Mouse (Mus musculus) kidney, postnatal 4 days (tissue): ENCODE results near the gene Abr.

Experiments used
- DNase-seq, 2 experiments: peaks; one replicate each; pipeline ENCODE4 v3.0.0; 2021; ENCODE audit warnings: mixed read lengths in 2 of 2

The Abr gene

DNA sequence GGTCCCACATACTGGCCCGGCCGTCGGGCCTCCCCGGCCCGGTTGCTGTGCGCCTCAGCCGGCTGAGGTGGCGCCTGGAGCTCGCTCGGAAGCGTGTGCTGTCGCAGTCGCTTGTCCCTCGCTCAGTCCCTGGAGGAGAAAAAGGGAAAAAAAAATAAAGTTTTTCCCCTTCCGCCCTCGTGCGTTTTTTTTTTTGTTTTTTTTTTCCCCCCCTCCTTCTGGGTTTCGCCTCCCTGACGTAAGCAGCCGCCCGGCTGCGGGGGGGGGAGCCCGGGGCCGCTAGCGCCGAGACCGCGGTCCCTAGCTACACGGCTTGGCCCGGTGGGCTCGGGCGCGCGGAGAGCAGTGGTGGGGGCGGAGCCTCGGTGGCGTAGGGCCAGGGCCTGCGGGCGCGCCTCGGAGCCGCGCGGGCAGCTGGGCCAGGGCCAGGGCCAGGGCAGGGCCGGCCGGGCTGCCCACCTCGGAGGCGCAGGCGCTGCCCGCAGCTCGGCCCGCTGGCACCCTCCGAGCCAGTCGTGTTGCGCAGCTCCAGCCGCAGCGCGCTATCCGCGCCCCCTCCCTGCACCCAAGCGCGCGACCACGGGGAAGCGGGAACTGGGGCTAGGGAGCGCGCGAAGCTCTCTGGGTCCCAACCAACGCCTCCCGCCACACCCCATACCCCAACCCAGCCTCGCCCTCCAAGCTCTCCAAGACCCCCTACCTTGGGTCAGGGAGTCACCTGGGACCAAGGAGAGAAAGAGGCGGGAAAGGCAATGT, 1.3 kb upstream of the Abr start:
- DNase-seq, result peak; percentile 83 to 89

DNA sequence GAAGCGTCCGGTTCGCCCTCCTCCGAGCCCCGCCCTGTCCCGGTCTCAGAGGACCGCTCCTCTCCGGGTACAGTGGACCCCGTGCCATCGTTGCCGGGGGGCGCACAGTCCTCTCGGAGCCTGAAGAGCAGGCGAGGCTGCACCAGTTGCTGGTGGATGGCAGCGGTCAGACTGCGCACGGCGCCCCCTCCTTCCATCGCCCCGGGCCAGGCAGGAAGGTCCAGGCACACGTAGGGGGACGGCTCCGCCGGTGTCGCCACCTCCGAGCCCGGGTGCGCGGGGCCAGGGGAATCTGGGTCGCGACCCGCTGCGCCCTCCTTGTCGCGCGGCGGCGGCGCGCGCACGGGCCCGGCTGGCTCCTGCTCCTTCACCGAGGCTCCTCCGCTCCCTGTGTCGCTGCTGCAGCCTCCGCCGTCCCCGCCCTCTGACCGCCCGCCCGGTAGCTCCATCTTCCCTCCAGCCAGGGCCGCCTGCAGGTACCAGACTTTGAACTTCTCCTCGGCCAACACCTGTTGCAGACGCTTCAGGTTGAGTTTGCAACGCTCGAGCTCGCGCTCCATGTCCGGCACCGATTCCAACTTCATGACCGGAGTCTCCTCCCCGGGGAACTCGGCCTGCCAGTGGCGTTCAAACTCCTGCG, 572 bp upstream of the Abr start:
- DNase-seq, result peak; percentile 57 to 72

DNA sequence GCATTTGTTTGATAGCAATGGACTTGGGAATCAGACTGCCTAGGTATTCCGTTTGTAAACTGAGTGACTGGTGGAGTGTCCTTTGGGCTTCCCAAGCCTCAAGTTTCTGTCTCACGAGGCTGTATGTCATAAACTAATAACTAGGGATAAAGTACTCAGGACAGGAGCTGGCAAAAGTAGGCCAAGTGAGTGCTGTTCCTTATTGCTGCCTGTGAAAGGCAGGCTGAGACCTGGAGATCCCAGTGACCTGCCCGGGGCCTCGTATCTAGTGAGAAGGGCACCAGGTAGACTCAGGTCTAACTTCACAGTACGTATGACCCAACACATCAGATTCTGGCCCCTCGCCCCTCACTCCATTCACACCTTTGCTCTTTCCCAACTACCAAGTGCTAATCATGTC, 4.0 kb downstream of the Abr start:
- no peak for DNase-seq

DNA sequence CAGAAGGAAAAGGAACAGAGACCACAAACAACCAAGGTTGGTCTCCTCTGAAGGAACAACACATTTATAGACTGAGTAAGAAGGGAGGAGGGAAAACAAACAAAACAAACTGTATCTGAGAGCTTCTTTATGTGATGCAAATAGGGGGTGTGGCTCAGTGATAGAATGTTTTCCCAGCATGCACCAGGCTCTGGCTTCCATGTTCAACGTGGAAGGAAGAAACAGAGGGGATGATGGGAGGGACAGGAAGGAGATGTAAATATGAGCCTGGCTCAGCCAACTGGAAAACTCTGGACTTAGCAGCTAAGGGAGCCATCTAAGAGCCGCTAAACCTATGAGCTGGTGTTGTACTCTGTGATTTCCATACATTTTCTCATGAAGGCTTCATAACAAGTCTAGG, 7.9 kb downstream of the Abr start:
- DNase-seq, result no peak

DNA sequence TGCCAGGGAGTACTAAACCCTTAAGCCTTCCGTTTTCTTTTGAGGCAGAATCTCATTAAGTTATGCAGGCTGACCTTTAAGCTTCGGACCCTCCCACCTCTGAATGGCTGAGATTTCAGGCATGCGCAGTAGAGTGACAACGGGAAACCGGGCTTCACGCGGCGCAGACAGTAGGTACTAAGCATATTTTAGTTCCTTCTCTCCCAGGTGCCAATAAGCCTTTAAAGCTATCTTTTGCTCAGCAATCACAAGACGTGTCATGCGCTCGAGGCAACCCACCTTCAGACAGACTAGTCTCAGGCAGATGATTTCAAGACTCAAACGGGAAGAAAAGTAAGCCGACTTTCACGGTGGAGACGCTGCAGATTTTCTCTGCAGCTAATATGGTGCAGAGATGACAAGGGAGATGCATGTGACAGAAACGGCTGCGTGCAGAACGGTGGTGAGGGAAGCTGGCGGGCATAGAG, 9.4 kb downstream of the Abr start:
- DNase-seq, result peak; percentile 73 to 83

DNA sequence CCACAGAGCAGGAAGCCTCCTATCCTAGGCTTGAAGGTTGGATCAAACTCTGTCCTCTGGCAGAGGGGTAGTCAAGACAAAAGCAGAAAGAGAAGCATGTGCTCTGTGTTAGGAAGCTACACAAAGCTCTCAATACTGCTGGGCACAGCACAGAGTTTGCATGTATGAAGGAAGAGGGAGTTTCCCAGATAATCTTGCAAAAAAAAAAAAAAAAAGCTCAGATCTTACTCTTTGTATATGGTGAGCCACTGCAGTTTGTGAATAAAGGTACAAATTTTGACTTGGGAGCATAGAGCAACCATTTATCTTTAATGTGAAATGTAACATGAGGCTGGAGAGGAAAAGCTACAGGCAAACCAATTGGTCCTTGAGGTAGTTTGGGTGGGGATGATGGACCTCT, 11.2 kb downstream of the Abr start:
- no peak for DNase-seq

DNA sequence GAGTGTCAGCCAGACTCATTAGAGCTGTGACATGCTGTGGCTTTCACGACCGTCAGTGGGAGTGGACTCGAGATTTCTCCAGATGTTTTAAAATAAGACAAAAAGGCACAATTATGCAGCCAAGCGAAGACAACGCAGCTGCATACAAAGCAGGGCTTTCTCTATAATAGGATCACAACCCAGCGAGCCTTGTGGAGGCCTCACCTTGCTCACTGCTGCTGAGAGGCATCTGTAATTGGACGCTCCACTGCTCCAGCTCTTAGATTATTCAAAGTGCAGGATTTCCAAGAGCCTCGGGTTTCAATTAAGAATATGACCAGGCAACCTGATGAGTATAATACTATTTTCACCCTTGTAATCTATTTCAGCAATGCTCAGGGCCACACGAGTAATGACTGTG, 15.6 kb downstream of the Abr start:
- peak in 1 of 2 experiments; percentile 43 for DNase-seq

DNA sequence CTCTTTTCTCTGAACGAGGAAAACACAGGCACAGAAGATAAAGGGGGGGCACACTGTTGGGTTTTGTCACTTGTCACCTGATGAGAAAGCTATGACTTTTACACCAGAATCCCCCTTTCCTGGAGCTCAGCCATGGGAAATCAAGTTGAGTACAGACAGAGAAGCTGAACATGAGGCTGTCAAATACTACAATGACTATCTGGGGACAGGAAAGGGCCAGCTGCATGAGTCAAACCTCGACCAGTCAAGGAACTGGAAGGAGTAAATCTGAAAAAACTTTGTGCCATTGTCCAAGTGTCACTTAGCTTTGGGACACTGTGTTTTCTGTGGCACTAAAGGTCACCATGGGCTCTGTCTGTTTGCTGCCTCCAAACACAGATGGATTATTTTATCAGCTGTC, 22.9 kb downstream of the Abr start:
- no peak for DNase-seq

DNA sequence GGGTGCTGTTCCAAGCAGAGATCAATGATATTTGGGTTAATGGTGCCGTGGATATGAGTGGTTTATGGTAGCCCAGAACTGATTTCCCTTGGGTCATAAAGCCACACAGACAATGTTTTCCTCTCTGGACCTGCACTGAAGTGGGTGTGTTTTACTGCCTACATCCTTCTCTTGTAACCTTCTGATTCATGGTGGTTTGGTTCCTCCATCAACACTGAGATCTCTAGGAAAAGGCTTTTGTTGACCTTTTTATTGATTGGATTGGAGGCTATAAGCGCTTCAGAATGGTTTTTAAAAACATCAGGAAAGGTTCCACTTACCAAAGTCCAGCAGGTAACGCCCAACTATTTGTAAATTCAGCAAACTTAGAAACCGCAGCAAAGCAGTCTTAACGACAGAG, 23.4 kb downstream of the Abr start:
- DNase-seq, result no peak

DNA sequence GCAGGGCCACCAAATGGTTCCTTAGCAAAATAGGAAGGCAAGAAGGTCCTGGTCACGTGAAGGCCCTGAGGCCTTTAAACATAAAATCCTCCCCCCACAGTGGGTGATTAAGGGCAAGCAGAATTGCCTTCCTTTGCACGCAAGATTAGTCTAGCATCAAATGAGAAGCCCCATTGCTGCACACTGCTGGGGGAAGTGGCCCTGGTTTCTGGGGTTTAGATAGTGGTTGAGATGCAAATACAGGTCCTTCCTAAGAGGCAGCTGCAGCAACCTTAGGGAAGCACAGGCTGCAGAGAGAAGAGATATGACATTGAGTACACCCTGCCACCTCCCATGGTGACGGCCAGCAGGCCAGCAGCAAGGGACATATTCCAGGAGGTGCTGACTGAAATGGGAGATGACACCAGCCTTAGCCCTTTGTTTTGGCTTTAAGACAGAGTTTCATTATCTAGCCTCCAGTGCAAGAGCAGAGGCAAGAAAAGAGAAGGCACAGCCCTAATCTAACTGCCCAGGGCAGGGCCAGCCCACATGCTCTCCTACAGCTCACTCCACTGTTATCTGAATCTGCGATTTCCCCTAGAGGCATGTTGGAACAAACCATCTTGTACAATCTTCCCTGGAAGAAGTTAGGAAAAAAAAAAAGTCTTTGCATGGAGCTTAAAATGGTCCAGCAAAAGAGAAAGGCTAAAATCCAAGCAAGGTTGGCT, 28.3 kb downstream of the Abr start:
- DNase-seq, result peak; percentile 25 to 43

DNA sequence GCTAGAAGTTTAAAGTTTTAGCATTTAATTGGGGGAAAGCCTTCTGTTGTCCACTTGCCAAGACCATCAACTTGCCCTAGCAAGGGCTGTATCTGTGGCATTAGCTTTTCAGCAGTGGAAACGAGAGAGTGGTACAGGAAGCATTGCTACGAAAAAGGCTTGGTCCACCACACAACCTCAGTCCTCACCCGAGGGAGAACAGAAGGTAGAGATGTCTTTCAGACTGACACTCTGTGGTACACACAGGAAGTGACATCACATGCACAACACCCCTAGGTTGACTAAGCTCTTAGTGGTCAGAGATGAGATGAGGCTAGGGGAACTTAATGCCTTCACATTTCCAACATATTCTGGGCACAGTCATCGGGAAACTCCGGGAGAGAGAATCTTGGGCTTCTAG, 32.4 kb downstream of the Abr start:
- no peak for DNase-seq

DNA sequence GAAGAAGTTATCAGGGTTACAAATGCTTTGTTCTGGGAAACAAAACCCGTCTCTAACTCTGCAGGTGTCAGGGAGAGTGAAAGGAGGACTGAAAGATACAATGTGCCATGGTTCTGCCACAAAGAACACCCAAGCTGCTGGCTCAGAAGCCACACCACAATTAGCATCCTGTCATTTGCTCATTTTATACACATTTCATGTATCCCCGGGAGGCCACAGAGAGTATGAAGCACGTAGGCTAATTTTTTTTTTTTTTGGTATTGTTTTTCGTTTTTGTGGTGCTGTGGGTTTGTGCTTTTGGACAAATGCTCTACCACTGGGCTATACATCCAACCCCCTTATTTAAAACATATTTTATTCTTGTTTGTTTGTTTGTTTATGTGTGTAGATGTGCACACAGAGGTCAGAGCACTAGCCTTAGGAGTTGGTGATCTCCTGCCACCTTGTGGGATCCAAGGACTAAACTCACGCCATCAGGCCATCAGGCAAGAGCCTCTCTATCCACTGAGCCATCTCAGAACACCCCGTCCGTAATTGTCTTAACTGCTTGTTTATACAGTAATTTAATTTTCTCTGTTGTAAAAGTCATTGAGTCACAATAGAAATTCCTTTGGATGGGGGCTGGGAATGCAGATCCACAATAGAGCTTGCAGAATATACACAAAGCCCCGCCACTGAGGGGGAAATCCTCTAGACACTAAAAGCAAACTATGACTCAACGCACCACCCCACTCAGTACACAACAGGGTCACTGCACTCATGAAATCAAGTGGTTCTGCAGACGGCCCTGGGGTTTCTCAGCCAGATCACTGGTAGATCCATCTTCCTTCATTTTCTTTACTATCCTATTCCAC, 33.3 kb downstream of the Abr start:
- DNase-seq, result no peak

DNA sequence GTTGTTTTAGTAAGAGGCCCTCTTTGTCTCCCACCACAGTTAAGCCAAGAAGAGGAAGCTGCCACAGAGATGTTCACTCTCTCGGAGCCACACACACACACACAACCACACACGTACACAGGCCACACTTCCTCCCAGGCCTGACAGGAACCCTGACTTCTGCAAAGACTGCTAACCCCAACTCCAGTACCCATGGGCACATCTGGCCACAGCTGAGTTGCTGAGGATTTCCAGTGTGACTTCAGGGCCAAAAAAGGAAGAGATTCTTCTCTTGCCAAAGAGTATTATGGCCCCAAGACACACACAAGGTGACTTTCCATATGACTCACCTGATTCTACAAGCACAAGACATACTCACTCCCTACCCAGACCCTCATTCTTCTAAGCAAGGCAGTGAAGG, 34.1 kb downstream of the Abr start:
- no peak for DNase-seq

DNA sequence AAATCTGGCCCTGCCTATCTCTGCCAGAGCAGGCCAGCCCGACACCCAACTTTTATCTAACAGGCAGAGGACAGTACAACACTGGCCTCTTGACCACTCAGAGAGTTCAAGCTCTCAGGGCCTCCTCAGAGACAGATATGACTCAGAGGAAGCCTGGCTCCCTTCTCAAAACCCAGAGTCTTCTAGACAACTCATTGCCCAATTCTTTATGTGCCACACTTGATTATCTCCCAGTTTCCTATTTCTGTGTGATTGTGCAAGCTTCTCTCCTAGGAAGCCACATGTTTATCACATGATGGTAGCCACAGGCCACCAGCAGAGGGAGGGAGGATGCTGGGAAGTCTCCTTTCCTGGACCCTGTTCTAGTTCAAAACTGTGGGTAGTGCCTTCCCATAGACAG, 34.8 kb downstream of the Abr start:
- no peak for DNase-seq

DNA sequence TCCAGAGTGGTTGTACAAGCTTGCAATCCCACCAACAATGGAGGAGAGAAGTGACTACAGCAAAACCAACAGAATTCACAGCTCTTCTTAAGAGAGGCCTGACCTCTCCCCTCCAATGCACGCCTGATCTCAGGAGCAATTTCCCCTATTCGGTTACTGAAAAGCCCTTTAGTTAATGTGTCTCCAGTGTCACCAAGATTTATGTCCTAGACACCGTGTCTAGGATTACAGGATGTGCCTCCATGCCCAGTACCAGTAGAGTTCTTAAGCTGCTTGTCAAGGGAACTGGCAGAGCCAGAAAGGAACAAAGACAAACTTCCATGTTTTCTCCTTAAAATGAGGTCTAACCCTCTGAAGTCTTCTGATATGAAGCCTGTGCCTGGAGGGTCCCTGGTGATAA, 36.0 kb downstream of the Abr start:
- DNase-seq, result no peak

DNA sequence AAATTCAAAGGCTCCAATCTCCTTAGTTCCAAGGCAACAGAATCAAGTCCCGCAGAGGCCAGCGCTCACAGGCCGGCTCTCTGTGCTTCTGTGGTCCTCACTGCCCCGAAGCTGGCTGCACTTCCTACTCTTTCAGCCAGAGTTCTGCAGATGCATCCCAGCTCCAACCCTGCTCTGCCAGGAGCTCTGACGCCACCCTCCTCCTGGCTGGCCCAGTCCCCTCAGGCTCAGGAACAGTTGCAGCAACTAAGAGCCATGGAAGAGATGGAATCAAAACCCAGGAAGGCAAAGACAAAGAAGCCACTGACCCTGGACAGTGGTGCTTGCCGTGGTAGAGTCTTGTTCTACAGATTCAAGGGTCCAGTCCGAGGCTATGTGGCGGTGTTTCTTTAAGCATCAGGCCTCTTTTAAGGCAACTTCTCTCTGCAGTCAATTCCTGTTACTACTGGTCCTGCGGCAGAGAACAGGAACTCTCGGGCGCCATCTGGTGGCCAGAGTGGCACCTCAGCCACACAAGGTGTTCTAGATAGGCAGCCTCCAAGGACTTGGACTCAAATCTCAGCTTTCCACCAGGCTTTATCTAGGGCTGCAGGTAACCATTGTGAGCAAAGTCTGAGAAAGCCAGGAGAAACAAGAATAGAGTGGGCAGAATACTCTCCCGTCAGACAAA, 44.4 kb downstream of the Abr start:
- DNase-seq, result peak; percentile 95 to 96

DNA sequence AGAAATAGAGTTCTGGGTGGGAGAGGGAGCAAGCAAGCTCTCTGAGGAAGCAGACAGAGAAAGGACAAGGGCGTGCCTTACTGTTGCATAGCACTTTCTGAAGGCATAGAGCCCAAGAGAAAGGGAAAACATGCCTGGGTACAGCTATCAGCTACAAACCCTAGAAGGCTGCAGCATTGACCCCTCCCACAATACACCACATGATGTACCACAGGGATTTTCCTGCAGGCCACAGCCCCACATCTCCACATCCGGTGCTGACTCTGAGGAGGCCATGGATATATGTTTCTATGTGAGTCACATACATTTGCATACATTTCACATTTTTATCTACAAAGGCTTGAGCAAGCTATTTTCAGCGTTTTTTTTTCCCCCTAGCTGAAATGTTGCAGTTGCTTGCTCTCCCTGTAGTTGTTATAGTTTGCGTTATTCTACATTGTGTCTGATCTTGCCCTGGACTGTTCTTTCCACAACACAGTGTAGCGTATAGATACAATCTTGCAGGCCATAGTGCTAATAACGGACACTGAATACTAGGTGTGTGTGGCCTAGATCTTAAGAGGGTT, 49.2 kb downstream of the Abr start:
- DNase-seq, result no peak

DNA sequence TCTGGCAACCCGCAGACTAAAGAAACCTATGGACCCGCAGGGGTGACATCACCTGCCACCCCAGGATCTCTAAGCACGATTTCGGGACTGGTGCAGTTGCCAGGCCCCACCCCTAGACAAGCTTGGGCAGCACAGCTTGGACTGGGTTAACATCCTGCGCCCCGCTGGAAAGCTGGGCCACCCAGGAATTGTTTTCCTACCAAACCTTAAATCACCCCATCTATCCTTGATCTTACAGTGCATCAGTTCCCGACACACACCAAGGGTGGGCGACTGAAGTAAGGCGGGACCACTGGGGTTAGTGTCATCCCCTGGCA, 50.5 kb downstream of the Abr start:
- DNase-seq, result no peak

DNA sequence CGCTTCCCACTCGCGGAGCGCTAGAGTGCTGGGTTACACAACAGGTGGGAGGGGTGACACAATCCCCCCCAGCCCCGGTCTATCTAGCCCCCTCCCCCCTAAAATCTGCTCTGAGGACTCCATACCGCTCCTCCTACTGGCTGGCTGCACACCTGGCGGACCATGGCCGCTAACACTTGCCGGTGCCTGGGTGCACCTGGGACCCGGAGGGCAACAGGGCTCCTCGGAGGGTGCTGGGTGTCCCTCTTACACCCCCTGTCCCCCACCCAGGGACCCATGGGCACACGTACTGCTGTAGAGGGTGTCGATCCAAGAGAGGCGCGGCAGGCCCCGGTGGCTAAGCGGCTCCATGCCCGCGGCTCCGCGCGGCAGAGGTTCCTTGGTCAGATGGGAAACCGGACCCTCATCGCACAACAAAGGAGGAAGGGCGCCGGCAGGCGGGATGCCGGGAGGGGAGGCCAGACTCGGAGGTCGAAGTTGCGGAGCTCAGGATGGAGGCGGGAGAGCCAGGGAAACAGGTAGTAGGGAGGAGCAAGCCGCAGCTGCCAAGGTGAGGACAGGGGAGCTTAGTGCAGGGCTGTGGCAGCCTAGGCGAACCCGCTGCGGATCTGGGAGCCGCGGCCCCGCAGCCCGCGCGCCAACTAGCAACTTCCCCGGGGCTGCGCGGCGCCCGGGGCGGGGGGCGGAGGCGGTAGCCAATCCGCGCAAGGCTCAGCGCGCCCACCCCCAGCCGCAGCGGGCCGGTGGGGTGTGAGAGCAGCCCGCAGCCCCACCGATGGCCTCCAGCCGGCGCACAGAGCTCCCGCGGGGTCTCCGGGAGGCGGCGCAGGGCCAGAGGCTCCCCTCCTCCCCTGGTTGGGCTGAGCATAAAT, 51.1 kb downstream of the Abr start:
- DNase-seq, result peak; percentile 68 to 80

DNA sequence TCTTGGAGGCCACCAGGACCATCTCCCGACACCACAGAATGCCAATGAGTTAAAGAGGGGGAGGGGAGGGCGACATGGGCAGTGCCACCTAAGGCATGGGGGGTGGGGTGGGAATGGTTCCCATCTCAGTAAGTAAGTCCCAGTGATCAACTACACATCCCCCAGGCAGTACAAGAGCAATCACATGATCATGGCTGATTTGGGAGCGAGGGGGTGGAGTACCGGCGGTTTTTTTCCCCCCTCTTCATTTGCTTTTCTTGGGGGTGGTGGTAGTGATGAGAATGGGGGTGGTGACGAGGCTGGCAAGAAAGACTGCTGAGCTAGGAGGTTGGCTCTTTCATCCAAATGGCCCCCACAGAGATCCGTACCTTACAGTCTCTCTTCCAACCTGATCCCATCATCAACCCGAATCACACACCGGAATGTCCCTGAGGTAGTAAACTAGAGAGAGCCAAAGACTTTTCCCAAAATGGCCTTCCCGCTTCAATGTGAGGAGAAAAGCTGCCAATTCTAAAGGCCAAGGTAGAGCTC, 51.8 kb downstream of the Abr start:
- no peak for DNase-seq

DNA sequence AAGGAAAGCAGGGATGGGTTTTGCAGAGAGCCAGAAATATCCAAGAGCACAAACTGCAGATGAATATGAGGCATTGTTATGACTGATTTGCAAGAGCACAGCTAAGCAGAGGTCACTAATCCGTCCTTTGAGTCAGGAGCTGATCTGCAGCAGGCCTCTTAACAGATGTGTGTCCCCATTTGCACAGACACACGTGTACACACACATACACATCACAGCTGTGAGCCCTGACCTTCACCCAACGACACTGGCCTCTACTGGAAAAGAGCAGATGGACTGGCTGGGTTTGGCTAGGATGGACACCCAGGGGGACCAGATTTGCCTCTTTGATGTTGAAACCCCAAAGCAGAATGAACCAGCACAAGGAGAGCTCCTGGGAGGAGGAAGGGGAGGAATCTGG, 52.7 kb downstream of the Abr start:
- DNase-seq, result no peak
